Mouse (Mus musculus) stomach, postnatal 0 days (tissue): ENCODE measurements at regions not wholly inside any gene's neighbourhood (a gene's known extent, or its start where the extent isn't known, plus 50 kb on each side); places are given as distances from the start of the nearest gene placed in this dataset.

Source experiments
- CTCF ChIP-seq: IDR thresholded peaks from 2 replicates; pipeline ENCODE4 v1.5.1; 2016; ENCODE audit warnings: antibody characterized with exemption, low read depth, mild to moderate bottlenecking, moderate library complexity
- EP300 ChIP-seq: optimal IDR thresholded peaks from 2 replicates; pipeline ENCODE3; 2016; ENCODE audit warnings: antibody characterized with exemption

DNA sequence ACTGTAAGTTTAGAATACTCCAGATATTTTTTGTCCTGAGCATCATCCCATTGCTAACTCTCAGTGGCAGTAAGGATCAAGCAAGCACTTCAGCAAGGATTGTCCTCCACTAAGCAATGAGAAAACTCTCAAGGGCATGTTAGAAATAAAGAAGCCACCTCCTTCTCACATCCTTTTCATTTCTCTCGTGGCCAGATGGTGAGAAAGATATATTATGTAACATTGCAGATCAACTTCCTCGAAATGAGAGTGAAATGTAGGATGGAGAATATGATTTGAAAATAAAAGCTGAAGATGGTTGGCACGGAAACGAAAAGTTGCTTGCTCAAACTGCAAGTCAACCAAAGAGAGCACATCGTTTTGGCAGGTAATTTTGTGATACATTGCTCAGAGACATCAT, 1417.8 kb downstream of the Stim2 start:
- TF ChIP-seq CTCF (no peak), EP300 (no peak)
